Mouse (Mus musculus) cortical plate, adult 2 months (tissue): ENCODE measurements at regions not wholly inside any gene's neighbourhood (a gene's known extent, or its start where the extent isn't known, plus 50 kb on each side); places are given as distances from the start of the nearest gene placed in this dataset.

Experiments used
- H3K27ac ChIP-seq: fragments of 200-500 bp; 2 replicates; pipeline ENCODE4 v1.5.1; 2012; ENCODE audit warnings: low read length, control low read depth, inconsistent platforms; ENCODE audit not compliant: insufficient read depth
- H3K4me1 ChIP-seq: fragments of 200-500 bp; 2 replicates; pipeline ENCODE4 v1.6.1; 2011; ENCODE audit warnings: low read length; ENCODE audit not compliant: control insufficient read depth, insufficient read depth
- H3K4me3 ChIP-seq: fragments of 200-500 bp; 2 replicates; pipeline ENCODE4 v1.5.1; 2011; ENCODE audit warnings: mild to moderate bottlenecking, low read length, control low read depth; ENCODE audit not compliant: insufficient read depth
- CTCF ChIP-seq: fragments of 200-500 bp; IDR thresholded peaks from 2 replicates; pipeline ENCODE4 v1.5.1; 2011; ENCODE audit warnings: mild to moderate bottlenecking, control low read depth, low read length; ENCODE audit not compliant: insufficient read depth; ENCODE audit errors: extremely low read depth
- POLR2A ChIP-seq: fragments of 200-500 bp; IDR thresholded peaks from 2 replicates; pipeline ENCODE4 v1.6.1; 2011; ENCODE audit warnings: mild to moderate bottlenecking, low read length, control low read depth; ENCODE audit not compliant: insufficient read depth; ENCODE audit errors: extremely low read depth

DNA sequence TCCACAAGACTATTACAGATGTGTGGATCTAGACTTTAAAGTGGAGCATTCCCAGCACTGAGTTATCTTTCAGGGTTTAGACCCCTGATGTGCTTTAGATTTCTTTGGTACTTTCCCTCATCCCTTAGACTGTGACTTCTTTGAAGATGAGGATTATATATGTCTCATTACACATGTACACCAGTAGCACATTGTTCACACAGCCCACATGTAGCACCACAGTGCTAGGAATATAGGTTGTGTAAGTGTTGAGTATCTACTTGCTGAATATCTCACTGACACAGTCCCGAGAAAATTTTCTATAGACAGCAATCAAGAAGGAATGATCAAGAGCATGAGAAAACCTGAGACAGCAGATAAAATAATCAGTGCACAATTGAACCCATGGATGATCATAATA lies 243.4 kb upstream of the Brinp1 start:
- H3K27ac ChIP-seq = no peak overlapping the region
- no peaks in the 10 kb centered on the region for H3K4me1 ChIP-seq
- no peak overlapping the region for H3K4me3 ChIP-seq
- no peak for TF ChIP-seq CTCF

DNA sequence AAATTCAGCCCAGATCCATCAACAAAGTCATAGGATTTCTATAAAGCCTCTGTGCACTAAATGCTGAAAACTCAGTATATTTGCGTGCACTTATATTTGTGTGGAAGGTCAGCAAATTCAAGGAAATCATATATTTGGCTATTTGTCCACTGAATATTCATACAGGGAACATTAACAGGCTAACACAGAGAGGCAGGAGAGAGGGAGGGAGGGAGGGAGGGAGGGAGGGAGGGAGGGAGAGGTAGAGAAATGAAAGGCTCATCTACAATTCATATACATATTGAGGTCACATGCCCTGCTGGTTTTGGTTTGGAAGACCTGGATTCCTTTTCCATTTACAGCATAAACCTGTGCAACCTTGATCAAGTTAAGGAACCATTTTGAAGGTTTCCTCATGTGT lies 241.9 kb upstream of the Brinp1 start:
- TF ChIP-seq CTCF = no peak
- TF ChIP-seq POLR2A = no peak
- Histone ChIP-seq H3K27ac (no peak overlapping the region), H3K4me3 (peak overlapping the region; percentile 19), H3K4me1 (no peaks in the 10 kb centered on the region)

DNA sequence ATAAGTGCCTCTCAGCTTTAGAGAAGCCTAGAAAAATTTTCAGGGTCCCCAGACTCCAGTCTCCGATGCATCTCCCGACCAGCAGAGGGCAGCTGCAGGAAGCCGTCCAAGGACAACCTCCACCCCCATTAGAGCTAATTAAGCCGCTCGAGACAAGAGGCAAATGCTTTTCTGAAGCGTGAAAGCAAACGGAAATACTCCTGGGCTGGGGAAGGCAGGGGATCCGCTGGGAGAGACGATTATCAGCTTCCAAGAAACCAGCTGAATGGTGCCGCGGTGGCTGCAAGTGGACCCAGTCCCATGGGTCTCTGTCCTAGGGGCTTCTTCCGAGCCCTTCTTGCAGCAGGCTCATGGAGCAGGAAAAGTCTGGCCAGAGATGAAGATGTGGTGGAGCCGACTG lies 241.4 kb upstream of the Brinp1 start:
- TF ChIP-seq CTCF (peak; percentile 60), POLR2A (no peak)
- H3K4me1 ChIP-seq = no peaks in the 10 kb centered on the region
- peak overlapping the region; percentile 19 for H3K4me3 ChIP-seq
- H3K27ac ChIP-seq = no peak overlapping the region
